Mouse (Mus musculus) ES-E14 (cell line): ENCODE results near the gene Fam104a. TPM values are rescaled to one million over a fixed set of nuclear protein-coding genes. Genes with fewer than 3 reads are reported as not detected.
A peak's percentile ranks its signal among the peaks of the same experiment; 100 is the strongest.

Source experiments
- DNase-seq: peaks from one replicate; pipeline ENCODE4 v3.0.0-alpha.2; 2013; ENCODE audit warnings: low read depth, low spot score
- H3K27ac ChIP-seq: 2 replicates; pipeline ENCODE4 v1.5.1; 2012; ENCODE audit warnings: low read depth, mild to moderate bottlenecking, low read length, moderate library complexity, mixed read lengths; ENCODE audit not compliant: poor library complexity, insufficient read depth, severe bottlenecking
- H3K36me3 ChIP-seq: 2 replicates; pipeline ENCODE4 v1.6.1; 2012; ENCODE audit warnings: mild to moderate bottlenecking, low read length, moderate library complexity, mixed read lengths; ENCODE audit not compliant: control insufficient read depth, poor library complexity, insufficient read depth, severe bottlenecking
- H3K4me1 ChIP-seq, 2 experiments: fragments of 150-350 bp in 1 of 2; sonication (generic) in 1 of 2; 2 replicates each; pipeline ENCODE4 v1.6.1; 2012; ENCODE audit warnings: low read length in 2 of 2, mild to moderate bottlenecking in 1 of 2, mixed read lengths in 1 of 2; ENCODE audit not compliant: control insufficient read depth in 2 of 2, insufficient read depth in 2 of 2, poor library complexity in 1 of 2
- H3K4me3 ChIP-seq, 2 experiments: fragments of 150-350 bp in 1 of 2; sonication (generic) in 1 of 2; 2 replicates each; pipeline ENCODE4 v1.5.1; 2012; ENCODE audit warnings: low read length in 2 of 2, low read depth in 1 of 2, mild to moderate bottlenecking in 1 of 2, mixed read lengths in 1 of 2; ENCODE audit not compliant: insufficient read depth in 1 of 2, poor library complexity in 1 of 2, severe bottlenecking in 1 of 2
- H3K9ac ChIP-seq: 2 replicates; pipeline ENCODE4 v1.6.1; 2012; ENCODE audit warnings: low read depth, mild to moderate bottlenecking, low read length, mixed read lengths; ENCODE audit not compliant: poor library complexity, insufficient read depth, severe bottlenecking
- H3K9me3 ChIP-seq: fragments of 150-350 bp; sonication (generic); 2 replicates; pipeline ENCODE4 v1.6.1; 2012; ENCODE audit warnings: low read depth, mild to moderate bottlenecking, low read length; ENCODE audit not compliant: control insufficient read depth, insufficient read depth
- CHD2 ChIP-seq: IDR thresholded peaks from 2 replicates; pipeline ENCODE4 v1.6.1; 2014; ENCODE audit warnings: mild to moderate bottlenecking, low read depth, low read length, inconsistent platforms
- HCFC1 ChIP-seq: IDR thresholded peaks from 2 replicates; pipeline ENCODE4 v1.6.1; 2012; ENCODE audit warnings: low read length, inconsistent platforms, borderline replicate concordance; ENCODE audit not compliant: insufficient read depth
- MAFK ChIP-seq: IDR thresholded peaks from 2 replicates; pipeline ENCODE4 v1.6.1; 2014; ENCODE audit warnings: mild to moderate bottlenecking, low read depth, low read length, inconsistent platforms; ENCODE audit not compliant: insufficient read depth
- ZC3H11A ChIP-seq: IDR thresholded peaks from 2 replicates; pipeline ENCODE4 v1.6.1; 2012; ENCODE audit warnings: low read depth, mild to moderate bottlenecking, inconsistent platforms, low read length, borderline replicate concordance
- ZNF384 ChIP-seq: IDR thresholded peaks from 2 replicates; pipeline ENCODE4 v1.6.1; 2012; ENCODE audit warnings: low read depth, low read length, inconsistent platforms
- in situ Hi-C, 2 experiments: fragments of 600-800 bp; cut with MboI; formaldehyde crosslinking; loops; one replicate each; pipeline ENCODE4 v1.15.1; 2025; ENCODE audit warnings: low sequenced_read_pairs in 2 of 2, inconsistent platforms in 1 of 2; ENCODE audit not compliant: unreplicated experiment in 2 of 2
- total RNA-seq: library from RNA; depleted of rRNA; stranded (reverse); fragments of 300-350 nt; gene quantifications from 2 replicates; pipeline ENCODE4 v1.2.3, GENCODE M21; 2012

Fam104a gene
- total RNA-seq, 1 experiment: 18.0 TPM

GRCm38 (mm10) chr11:113630642-113631041, 53.3 kb downstream of the Fam104a start:
- Histone ChIP-seq H3K4me3 (no peak overlapping the region), H3K9me3 (no peaks in the 10 kb centered on the region), H3K4me1 (no peaks in the 10 kb centered on the region), H3K9ac (no peak overlapping the region), H3K36me3 (no peaks in the 10 kb centered on the region), H3K27ac (no peak overlapping the region)
- in situ Hi-C loops: loop anchor here in 1 of 2 experiments (25.0 kb wide), 1 partner anchor 443 kb away; no protein-coding TSS in a partner anchor
- DNase-seq: no peak
- TF ChIP-seq CHD2 (no peak), ZC3H11A (peak; percentile 59), ZNF384 (no peak), MAFK (no peak)

- H3K4me3 ChIP-seq: no peak overlapping the region
- no peaks in the 10 kb centered on the region for H3K36me3 ChIP-seq
- TF ChIP-seq ZC3H11A (no peak), ZNF384 (no peak), MAFK (no peak)
- in situ Hi-C loops: loop anchor here (5.0 to 25.0 kb wide), 3 partner anchors 333 to 450 kb away; no protein-coding TSS in a partner anchor
- no peaks in the 10 kb centered on the region for H3K4me1 ChIP-seq
- H3K9ac ChIP-seq: no peak overlapping the region
- H3K9me3 ChIP-seq: no peaks in the 10 kb centered on the region
- DNase-seq: no peak
- no peak overlapping the region for H3K27ac ChIP-seq
These were observed 56.2 kb downstream of the Fam104a start for GRCm38 (mm10) chr11:113627785-113628184.

DNA sequence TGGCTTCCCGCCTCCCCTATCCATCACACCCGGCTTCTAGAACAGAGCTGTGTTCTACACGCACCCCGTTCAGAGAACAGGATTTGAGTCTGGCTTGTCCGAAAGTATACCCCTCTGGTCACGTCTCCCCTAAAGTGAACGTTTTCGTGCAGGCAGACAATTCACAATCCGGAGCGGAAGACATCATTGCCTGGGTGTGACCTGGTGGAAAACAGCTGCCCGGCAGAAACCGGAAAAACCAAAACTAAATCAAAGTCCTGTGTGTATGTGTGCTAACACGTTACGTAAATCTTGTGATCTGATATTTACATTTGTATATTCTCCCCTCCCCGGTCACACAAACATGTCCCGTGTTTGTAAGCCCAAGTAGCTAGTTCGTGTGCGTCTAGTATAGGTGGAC, 58.5 kb downstream of the Fam104a start:
- Histone ChIP-seq H3K36me3 (no peaks in the 10 kb centered on the region), H3K27ac (no peak overlapping the region), H3K4me3 (no peak overlapping the region), H3K9me3 (no peaks in the 10 kb centered on the region), H3K9ac (no peak overlapping the region), H3K4me1 (peaks cover 0 to 3% of the 10 kb centered on the region in 2 experiments; a peak in 1 of 4 replicates)
- TF ChIP-seq HCFC1 (no peak), ZC3H11A (no peak), CHD2 (no peak), ZNF384 (no peak), MAFK (no peak)
- in situ Hi-C loops: loop anchor here (5.0 to 25.0 kb wide), 3 partner anchors 331 to 448 kb away; no protein-coding TSS in a partner anchor
- no peak for DNase-seq

- TF ChIP-seq CHD2 (no peak), HCFC1 (no peak), ZC3H11A (no peak), ZNF384 (no peak), MAFK (no peak)
- Histone ChIP-seq H3K4me1 (peaks cover 0 to 13% of the 10 kb centered on the region in 2 experiments; a peak in 2 of 4 replicates), H3K9ac (no peak overlapping the region), H3K4me3 (no peak overlapping the region), H3K27ac (no peak overlapping the region), H3K36me3 (no peaks in the 10 kb centered on the region), H3K9me3 (no peaks in the 10 kb centered on the region)
- in situ Hi-C loops: loop anchor here (10.0 kb wide), 1 partner anchor 327 kb away; no protein-coding TSS in a partner anchor
- no peak for DNase-seq
These were observed 61.9 kb downstream of the Fam104a start for GRCm38 (mm10) chr11:113622028-113622427.

GRCm38 (mm10) chr11:113621001-113621400, 63.0 kb downstream of the Fam104a start:
- TF ChIP-seq ZNF384 (no peak), ZC3H11A (no peak)
- in situ Hi-C loops: loop anchor here (10.0 kb wide), 1 partner anchor 326 kb away; no protein-coding TSS in a partner anchor
- Histone ChIP-seq H3K36me3 (no peaks in the 10 kb centered on the region), H3K9me3 (no peaks in the 10 kb centered on the region), H3K27ac (no peak overlapping the region), H3K9ac (no peak overlapping the region), H3K4me1 (peaks cover 0 to 14% of the 10 kb centered on the region in 2 experiments; a peak in 2 of 4 replicates), H3K4me3 (no peak overlapping the region)
- DNase-seq: no peak
